Mouse (Mus musculus) heart, adult 2 months (tissue): ENCODE results near the gene Hnrnpa2b1. TPM values are rescaled to one million over a fixed set of nuclear protein-coding genes. Genes with fewer than 3 reads are reported as not detected.
A peak's percentile ranks its signal among the peaks of the same experiment; 100 is the strongest.
"Not testable (repeated sequence)": the region's sequence is repeated elsewhere in the genome, so short reads cannot be mapped to it uniquely, and the experiment has no call there.

Experiments used
- DNase-seq, 2 experiments: peaks; one replicate each; pipeline ENCODE4 v3.0.0; 2021
- H3K27ac ChIP-seq: fragments of 200-600 bp; 2 replicates; pipeline ENCODE4 v1.8.1; 2022
- H3K27me3 ChIP-seq: fragments of 200-500 bp; 2 replicates; pipeline ENCODE4 v1.6.1; 2012; ENCODE audit warnings: mild to moderate bottlenecking, low read length, inconsistent platforms, mixed read lengths; ENCODE audit not compliant: control insufficient read depth, insufficient read depth
- H3K36me3 ChIP-seq: fragments of 200-500 bp; 2 replicates; pipeline ENCODE4 v1.6.1; 2012; ENCODE audit warnings: low read length, inconsistent platforms; ENCODE audit not compliant: control insufficient read depth, insufficient read depth
- H3K4me1 ChIP-seq: fragments of 200-500 bp; 2 replicates; pipeline ENCODE4 v1.6.1; 2011; ENCODE audit warnings: low read length; ENCODE audit not compliant: control insufficient read depth, insufficient read depth
- H3K4me3 ChIP-seq: fragments of 200-600 bp; 2 replicates; pipeline ENCODE4 v1.8.1; 2022
- H3K79me2 ChIP-seq: fragments of 200-500 bp; replicated peaks from 2 replicates; pipeline ENCODE4 v1.6.1; 2012; ENCODE audit warnings: mild to moderate bottlenecking, inconsistent platforms, low read length, moderate library complexity, mixed read lengths; ENCODE audit not compliant: control insufficient read depth, insufficient read depth
- H3K9ac ChIP-seq: fragments of 200-500 bp; 2 replicates; pipeline ENCODE4 v1.6.1; 2012; ENCODE audit warnings: low read depth, mild to moderate bottlenecking, control low read depth, inconsistent platforms, low read length, mixed read lengths
- CTCF ChIP-seq: fragments of 200-600 bp; IDR thresholded peaks from 2 replicates; pipeline ENCODE4 v1.8.1; 2022; ENCODE audit warnings: antibody characterized with exemption, mild to moderate bottlenecking, moderate library complexity
- EP300 ChIP-seq: fragments of 200-500 bp; IDR thresholded peaks from 2 replicates; pipeline ENCODE4 v1.6.1; 2011; ENCODE audit warnings: low read depth, low read length, control low read depth; ENCODE audit not compliant: insufficient read depth
- POLR2A ChIP-seq: fragments of 200-500 bp; IDR thresholded peaks from 2 replicates; pipeline ENCODE4 v1.6.1; 2011; ENCODE audit warnings: mild to moderate bottlenecking, low read depth, low read length, control low read depth; ENCODE audit not compliant: insufficient read depth
- WGBS: fragments of 180-500 bp; shearing (Covaris S2); methylation state at CpG from one replicate; pipeline ENCODE4 v1.1.7; 2018; 5-methylcytosine and 5-hydroxymethylcytosine counted together
- intact Hi-C: fragments of 180-260 bp; cut with DNase I; formaldehyde crosslinking; loops from one replicate; pipeline ENCODE4 v1.15.1; 2025
- polyA plus RNA-seq: library from polyadenylated mRNA; depleted of rRNA; stranded (reverse); fragments of >200 nt; gene quantifications from 2 replicates; pipeline ENCODE4 v1.2.3, GENCODE M21; 2012
- total RNA-seq, 2 experiments: library from RNA; stranded (reverse); gene quantifications; 2 replicates each; pipeline ENCODE4 v1.2.3; 2021

Gene Hnrnpa2b1
- total and polyA plus RNA-seq, 3 experiments, result 91.2 to 411 (median 384) TPM

DNA sequence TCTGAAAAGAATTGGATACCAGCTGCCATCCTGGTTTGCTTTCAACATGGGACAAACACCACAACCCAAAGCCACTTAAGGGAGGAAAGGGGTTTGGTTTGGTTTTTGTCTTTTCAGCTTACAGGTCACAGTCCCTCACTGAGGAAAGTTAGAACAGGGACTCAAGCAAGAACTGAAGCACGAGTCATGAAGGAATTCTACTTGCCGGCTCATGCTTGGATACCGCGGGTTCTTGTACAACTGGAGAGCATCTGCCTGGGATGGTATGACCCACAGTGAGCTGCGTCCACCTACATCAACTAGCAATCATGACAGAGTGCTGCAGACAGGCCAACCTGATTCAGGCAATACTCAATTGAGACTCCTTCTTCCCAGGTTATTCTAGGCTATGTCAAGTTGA, 17.0 kb upstream of the Hnrnpa2b1 start:
- H3K9ac ChIP-seq, result no peak overlapping the region
- TF ChIP-seq POLR2A, result no peak
- TF ChIP-seq CTCF, result no peak
- no peak for TF ChIP-seq EP300
- H3K4me1 ChIP-seq, result no peaks in the 10 kb centered on the region
- no peak for DNase-seq
- intact Hi-C loops, result no loop called here
- WGBS, result 85% methylated on average over 5 of the region's 5 CpGs
- no peak overlapping the region for H3K27ac ChIP-seq
- H3K36me3 ChIP-seq, result no peaks in the 10 kb centered on the region; the same call in 1 of the 2 replicates
- no peaks in the 10 kb centered on the region for H3K79me2 ChIP-seq
- no peak overlapping the region for H3K4me3 ChIP-seq
- no peaks in the 10 kb centered on the region for H3K27me3 ChIP-seq

DNA sequence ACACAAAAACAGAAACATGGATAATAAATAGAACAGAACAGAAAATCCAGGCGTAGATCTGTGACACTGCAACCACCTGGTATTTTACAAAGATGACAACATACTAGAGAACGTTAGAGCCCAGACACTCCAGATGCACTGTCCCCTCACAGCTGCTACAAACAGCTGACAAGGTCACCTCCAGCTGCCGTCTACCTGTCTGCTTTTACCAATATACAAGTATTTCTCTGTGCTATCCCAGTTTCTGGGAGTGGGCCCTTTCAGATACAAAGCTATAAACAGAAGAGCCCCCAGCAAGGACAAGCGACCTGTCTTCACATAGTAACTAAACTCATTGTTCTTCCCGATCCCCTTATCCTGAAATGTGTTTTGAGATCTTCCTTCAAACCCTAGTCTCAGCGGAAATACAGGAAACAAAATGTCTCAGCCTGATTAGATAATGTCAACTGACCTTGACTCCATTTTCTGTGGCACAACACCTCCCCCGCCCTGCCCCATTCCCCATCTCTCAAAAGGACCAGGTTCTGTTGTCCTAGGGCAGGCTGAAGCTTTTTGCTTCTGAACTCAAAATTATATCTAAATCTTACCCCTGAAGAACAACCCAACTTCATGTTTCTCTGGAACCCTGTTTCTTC, 16.5 kb upstream of the Hnrnpa2b1 start:
- Histone ChIP-seq H3K4me1 (no peaks in the 10 kb centered on the region), H3K36me3 (no peaks in the 10 kb centered on the region; the same call in 1 of the 2 replicates), H3K4me3 (no peak overlapping the region), H3K79me2 (no peaks in the 10 kb centered on the region), H3K27me3 (no peaks in the 10 kb centered on the region), H3K27ac (no peak overlapping the region), H3K9ac (no peak overlapping the region)
- intact Hi-C loops, result no loop called here
- no peak for DNase-seq
- 30% methylated on average over 7 of the region's 7 CpGs for WGBS
- TF ChIP-seq CTCF (no peak), EP300 (no peak), POLR2A (no peak)

DNA sequence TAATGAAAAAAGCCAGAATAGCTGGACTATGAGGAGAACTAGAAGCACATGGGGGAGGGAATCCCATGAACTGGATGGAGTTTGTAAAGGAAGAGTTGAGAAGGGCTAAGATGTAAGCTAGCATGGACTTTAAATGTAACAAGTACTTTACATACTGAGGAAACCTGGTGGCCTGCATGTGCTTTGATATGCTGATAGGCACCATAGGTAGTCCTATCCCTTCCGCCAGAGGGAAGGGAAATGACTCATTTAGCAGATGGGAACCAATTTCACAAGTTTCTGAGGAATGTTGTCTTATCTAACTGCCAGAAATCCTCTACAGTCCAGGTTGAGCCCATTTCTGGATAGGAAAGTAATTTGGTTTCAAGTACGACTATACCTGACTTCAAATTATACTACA, 16.0 kb upstream of the Hnrnpa2b1 start:
- Histone ChIP-seq H3K4me3 (no peak overlapping the region), H3K36me3 (no peaks in the 10 kb centered on the region; the same call in none of the 2 replicates), H3K27me3 (no peaks in the 10 kb centered on the region), H3K27ac (no peak overlapping the region), H3K4me1 (no peaks in the 10 kb centered on the region), H3K9ac (no peak overlapping the region), H3K79me2 (no peaks in the 10 kb centered on the region)
- intact Hi-C loops, result no loop called here
- WGBS, result 42% methylated on average over 2 of the region's 2 CpGs
- DNase-seq, result no peak
- TF ChIP-seq EP300 (no peak), CTCF (no peak), POLR2A (no peak)

DNA sequence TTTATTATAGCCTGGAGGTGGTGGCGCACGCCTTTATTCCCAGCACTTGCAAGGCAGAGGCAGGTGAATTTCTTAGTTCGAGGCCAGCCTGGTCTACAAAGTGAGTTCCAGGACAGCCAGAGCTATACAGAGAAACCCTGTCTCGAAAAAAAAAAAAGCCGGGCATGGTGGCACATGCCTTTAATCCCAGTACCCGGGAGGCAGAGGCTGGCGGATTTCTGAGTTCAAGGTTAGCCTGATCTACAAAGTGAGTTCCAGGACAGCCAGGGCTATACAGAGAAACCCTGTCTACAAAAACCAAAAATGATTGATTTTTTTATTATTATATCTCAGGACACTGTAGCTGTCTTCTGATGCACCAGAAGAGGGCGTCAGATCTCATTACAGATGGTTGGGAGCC, 14.9 kb upstream of the Hnrnpa2b1 start:
- peak; percentile 28 for TF ChIP-seq CTCF
- H3K9ac ChIP-seq, H3K79me2 ChIP-seq, H3K4me3 ChIP-seq, H3K27me3 ChIP-seq, H3K4me1 ChIP-seq, DNase-seq, H3K36me3 ChIP-seq, H3K27ac ChIP-seq, intact Hi-C loops: not testable (repeated sequence)
- WGBS, result 91% methylated on average over 8 of the region's 8 CpGs

DNA sequence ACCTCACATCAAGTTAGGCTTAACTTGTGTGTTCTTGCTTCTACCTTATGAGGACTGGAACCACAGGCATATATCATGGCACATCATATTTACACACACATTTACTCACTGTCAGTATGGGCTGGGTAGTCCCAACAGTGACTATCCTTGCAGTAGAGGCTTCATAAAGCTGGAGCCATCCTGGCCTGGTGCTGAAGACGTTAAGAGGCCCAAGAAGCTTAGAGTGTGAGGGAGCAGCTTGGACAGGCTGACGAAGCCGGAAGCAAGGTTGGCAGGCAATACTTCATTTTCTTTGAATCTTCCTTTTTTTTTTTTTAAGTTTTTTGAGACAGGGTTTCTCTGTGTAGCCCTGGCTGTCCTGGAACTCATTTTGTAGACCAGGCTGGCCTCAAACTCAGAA, 14.2 kb upstream of the Hnrnpa2b1 start:
- DNase-seq, result no peak
- intact Hi-C loops, result no loop called here

DNA sequence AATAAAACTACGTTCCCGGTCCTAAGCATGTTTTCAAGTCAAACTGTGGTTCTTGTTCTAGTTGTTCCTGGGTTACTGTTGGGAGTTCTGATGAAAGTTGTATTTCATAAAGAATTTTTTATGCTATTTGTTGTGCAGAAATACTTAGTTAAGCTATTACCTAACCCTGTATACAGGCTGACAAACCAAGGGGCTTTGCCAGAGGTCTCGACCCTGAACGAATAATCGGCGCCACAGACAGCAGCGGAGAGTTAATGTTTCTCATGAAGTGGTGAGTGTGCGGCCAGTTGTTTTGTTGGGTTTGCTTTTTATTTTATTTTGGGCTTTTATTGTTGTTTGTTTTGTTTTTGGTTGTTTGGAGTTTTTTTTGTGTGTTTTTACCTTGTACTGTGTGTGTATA, 11.9 kb upstream of the Hnrnpa2b1 start:
- TF ChIP-seq EP300, result no peak
- no peak for TF ChIP-seq POLR2A
- H3K27me3 ChIP-seq, result no peaks in the 10 kb centered on the region
- intact Hi-C loops, result no loop called here
- H3K4me1 ChIP-seq, result no peaks in the 10 kb centered on the region
- DNase-seq, result no peak
- H3K36me3 ChIP-seq, result peaks cover 9% of the 10 kb centered on the region
- H3K4me3 ChIP-seq, result no peak overlapping the region
- no peak overlapping the region for H3K27ac ChIP-seq
- no peaks in the 10 kb centered on the region for H3K79me2 ChIP-seq
- WGBS, result 89% methylated on average over 8 of the region's 8 CpGs
- H3K9ac ChIP-seq, result no peak overlapping the region

More for the DNA sequence above, 14.2 kb upstream of the Hnrnpa2b1 start:
- TF ChIP-seq POLR2A, result no peak
- no peak for TF ChIP-seq EP300
- no peak for TF ChIP-seq CTCF
- Histone ChIP-seq H3K9ac (no peak overlapping the region), H3K79me2 (no peaks in the 10 kb centered on the region), H3K27me3 (no peaks in the 10 kb centered on the region), H3K4me3 (no peak overlapping the region), H3K4me1 (no peaks in the 10 kb centered on the region), H3K27ac (no peak overlapping the region), H3K36me3 (peaks cover 4% of the 10 kb centered on the region)
- 90% methylated on average over 3 of the region's 3 CpGs for WGBS
